Mouse (Mus musculus) embryonic stem cell, embryonic (primary cell): ENCODE data around the gene Nhsl1.

Source experiments
- CTCF ChIA-PET, 4 experiments: fragments of 300-600 bp in 2 of 4; fragments of 350-600 bp in 2 of 4; sonication (Branson Sonifier 250); formaldehyde crosslinking; loops; one replicate each; lab custom pipeline; 2022; ENCODE audit warnings: inconsistent platforms in 2 of 4; lab: Charles Lee
- POLR2A ChIA-PET, 4 experiments: fragments of 300-600 bp in 2 of 4; fragments of 350-600 bp in 2 of 4; sonication (Branson Sonifier 250); formaldehyde crosslinking; loops; one replicate each; lab custom pipeline; 2022; ENCODE audit warnings: antibody characterized with exemption in 4 of 4, inconsistent platforms in 1 of 4; lab: Charles Lee

Gene Nhsl1

DNA sequence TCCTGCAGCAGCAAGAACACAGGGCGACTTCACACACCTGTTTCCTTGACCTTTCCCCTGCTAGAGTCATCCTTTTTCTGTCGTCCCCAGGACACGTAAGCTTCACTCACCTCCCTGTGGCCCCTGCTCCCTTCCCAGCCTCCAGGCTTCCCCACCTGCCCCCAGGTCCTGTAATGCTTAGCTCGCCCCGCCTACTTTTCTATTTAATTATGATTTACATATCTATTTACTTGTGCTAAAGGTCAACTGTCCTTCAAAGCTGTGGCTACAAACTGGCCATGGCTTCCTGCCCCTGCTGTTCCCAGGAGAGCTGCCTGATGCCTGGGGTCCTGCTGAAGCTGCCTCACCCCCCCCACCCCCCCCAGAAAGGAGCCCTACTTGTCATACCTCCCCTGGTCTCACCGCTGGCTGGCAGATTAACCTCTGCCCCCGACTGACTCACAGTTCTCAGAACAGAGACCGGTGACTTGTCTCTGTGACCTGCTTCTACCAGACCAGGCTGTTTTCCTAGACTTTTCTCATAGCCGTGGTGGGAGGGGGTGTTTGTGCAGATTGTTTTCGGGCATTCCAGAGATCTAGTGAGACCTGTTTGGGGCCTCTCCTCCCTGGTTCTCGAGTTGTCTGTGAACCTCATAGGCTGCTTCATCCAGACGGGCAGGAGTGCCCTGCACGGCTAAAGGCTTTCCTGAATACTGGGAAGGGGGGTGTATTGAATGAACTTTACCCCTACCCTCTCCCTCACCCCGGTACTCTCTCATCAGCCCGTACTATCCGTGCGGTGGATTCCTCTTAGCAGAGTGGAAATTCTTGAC is 51.9 kb downstream of the Nhsl1 start:
- ChIA-PET POLR2A (interaction anchor here in 3 of 4 experiments (0.5 to 3.1 kb wide), 18 partner anchors 7 to 581 kb away, joined by 3 to 15 read pairs (median 4); partner anchors contain the start of gene Nhsl1 (in 1 of the 3)), CTCF (interaction anchor here in 1 of 4 experiments (0.7 to 1.5 kb wide), 2 partner anchors 18 kb away, joined by 3 to 6 read pairs; no protein-coding TSS in a partner anchor)

DNA sequence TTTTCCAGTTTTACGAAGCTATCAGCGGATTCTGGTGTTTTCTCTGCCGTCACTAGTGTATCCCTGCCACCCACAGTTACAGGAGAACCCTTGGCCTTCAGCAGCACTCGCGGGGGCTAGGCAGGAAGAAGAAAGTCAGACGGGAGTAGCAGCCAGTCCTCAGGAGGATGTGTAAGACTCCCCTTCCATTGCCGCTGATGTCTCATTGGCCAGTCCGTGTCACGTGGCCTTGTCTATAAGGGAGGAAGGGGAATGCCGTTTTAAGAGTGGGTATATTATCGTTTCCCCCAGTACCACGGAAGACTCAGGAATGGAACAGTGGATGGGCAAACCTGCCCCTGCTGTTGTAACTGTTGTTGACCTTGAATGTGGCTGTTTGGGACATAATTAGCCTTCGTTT is 53.1 kb downstream of the Nhsl1 start:
- ChIA-PET POLR2A (interaction anchor here in 3 of 4 experiments (0.7 to 3.1 kb wide), 9 partner anchors 8 to 155 kb away, joined by 3 to 15 read pairs (median 3); partner anchors contain the start of gene Nhsl1 (in 1 of the 3)), CTCF (interaction anchor here in 2 of 4 experiments (0.7 to 1.7 kb wide), 3 partner anchors 9 to 777 kb away, joined by 3 to 4 read pairs (median 4); no protein-coding TSS in a partner anchor)

DNA sequence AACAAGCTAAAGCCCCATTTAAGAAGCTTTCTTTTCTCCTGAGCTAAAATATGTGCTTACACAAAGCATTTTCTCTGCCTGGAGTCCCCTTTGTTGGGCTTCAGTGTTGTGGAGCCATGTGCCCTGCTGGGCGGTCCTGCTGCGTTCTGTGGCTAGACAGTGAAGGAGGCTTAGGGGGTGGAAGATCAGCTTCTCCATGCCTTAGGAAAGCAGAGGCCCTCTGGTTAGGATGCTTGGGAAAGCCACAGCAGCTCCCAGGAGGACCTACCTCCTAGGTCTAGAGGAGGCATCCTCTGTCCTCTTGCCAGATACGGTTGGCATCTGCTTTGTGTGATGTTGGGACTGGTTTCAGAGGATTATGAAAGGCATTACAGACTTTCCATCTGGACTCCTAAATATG is 56.5 kb downstream of the Nhsl1 start:
- ChIA-PET POLR2A (interaction anchor here in 2 of 4 experiments (0.6 to 1.6 kb wide), 5 partner anchors 8 to 57 kb away, joined by 3 to 5 read pairs (median 4); no protein-coding TSS in a partner anchor), CTCF (interaction anchor here in 1 of 4 experiments (0.6 kb wide), 1 partner anchor 87 kb away, joined by 4 read pairs; no protein-coding TSS in a partner anchor)

DNA sequence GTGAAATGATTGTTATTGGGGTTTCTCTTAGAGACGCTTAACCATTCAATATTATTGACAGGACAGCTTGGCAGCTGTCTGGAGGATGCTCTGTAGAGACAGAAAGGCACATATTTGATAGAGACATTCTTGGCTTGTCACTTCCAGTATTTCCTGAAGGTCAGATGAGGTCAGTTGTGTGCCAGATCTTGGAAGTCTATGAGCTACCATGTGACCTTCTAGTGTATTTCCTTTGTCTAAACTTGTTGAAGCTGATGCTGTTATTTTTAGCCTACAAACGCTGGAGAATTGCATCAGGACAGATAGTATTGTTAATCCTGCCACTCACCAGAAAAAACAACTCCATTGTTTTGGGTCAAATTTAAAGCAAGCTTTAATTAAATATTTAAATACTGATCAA is 66.0 kb downstream of the Nhsl1 start:
- ChIA-PET POLR2A (interaction anchor here in 2 of 4 experiments (0.6 to 1.4 kb wide), 3 partner anchors 8 to 1879 kb away, joined by 3 to 4 read pairs (median 3); no protein-coding TSS in a partner anchor), CTCF (no interaction called here)

DNA sequence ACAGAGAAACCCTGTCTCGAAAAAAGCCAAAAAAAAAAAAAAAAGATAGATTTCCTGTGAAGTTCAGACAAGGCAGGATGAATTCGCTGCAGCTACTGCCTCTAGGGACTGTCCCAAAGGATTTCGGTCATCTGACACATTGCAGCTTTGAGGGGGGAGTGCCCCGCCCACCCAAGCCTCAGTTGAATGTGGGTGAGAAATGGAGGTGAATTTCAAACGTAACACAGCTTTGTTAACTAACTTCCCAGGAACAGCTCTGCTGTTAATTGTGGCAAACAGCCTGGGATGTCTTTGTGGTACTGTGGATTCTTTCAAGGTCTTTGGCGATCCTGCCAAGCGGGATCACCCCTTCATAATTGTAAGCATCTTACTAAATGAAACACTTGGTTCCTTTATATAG is 67.4 kb downstream of the Nhsl1 start:
- ChIA-PET POLR2A (interaction anchor here in 2 of 4 experiments (1.0 kb wide), 2 partner anchors 14 to 16 kb away, joined by 3 read pairs; no protein-coding TSS in a partner anchor), CTCF (interaction anchor here in 1 of 4 experiments (0.6 kb wide), 1 partner anchor 14 kb away, joined by 5 read pairs; no protein-coding TSS in a partner anchor)

DNA sequence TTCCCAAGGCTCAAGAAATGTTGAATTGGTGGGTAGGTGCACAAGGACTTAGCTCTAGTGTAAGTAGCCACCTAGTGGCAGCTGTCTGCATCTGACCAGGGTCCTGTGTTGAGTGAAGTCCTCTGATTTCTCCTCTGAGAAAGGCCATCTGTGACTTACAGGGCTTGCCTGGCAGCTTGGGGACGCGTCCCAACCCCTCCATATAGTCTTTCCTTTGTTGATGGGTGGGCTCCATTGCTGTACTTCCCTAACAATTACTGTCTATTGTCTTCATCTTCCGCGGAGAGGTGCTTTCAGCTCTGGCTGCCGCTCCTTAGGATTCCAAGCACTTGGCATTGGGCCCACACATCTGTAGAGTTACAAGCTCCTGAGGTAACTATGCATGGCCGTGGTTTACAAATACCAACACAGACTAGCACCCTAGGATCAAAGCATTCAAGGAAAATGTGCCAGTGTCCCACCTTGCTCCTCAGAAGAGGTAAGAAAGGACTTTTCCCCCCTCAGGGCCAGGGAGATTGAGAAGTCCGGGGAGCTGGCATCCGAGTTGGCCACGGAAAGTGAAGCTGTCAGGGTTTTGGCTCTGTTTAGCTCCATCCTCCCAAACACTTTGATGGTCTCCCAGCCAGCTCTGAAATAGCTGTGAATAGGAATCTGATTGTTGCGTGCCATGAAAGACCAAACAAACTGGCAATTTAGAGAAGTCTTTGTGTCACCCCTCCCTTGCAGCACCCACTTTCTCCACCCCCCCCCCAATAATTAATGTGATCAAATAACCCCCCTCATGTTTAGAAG is 70.2 kb downstream of the Nhsl1 start:
- ChIA-PET POLR2A (interaction anchor here in 3 of 4 experiments (0.6 to 1.9 kb wide), 23 partner anchors 10 to 171 kb away, joined by 3 to 8 read pairs (median 3); no protein-coding TSS in a partner anchor), CTCF (interaction anchor here (0.6 to 5.6 kb wide), 46 partner anchors 9 to 1240 kb away, joined by 3 to 30 read pairs (median 4); partner anchors contain the start of genes Nhsl1 (in 3 of the 4) and Hebp2 (in 1 of the 4))

DNA sequence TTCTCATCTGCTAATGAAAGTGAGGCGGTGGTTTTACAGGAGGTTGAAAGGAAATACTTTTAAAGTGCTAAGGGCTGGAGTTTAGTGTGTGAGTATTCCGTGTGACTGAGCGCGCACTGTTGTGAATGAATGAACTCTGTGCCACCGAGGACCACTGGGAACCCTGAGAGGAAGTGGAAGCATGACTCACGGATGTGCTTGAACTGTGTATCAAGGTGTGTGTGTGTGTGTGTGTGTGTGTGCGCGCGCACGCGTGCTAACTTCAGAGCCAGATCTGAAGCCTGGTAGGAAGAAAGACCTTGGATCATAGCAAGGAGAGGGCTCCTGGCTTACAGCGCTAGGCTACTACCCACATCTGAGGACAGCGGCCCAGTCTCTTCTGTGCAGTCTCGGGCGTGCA is 71.2 kb downstream of the Nhsl1 start:
- ChIA-PET POLR2A (interaction anchor here in 3 of 4 experiments (0.6 to 1.8 kb wide), 7 partner anchors 17 to 667 kb away, joined by 3 to 6 read pairs (median 3); no protein-coding TSS in a partner anchor), CTCF (interaction anchor here in 2 of 4 experiments (0.6 to 5.6 kb wide), 7 partner anchors 8 to 153 kb away, joined by 3 to 30 read pairs (median 5); no protein-coding TSS in a partner anchor)

DNA sequence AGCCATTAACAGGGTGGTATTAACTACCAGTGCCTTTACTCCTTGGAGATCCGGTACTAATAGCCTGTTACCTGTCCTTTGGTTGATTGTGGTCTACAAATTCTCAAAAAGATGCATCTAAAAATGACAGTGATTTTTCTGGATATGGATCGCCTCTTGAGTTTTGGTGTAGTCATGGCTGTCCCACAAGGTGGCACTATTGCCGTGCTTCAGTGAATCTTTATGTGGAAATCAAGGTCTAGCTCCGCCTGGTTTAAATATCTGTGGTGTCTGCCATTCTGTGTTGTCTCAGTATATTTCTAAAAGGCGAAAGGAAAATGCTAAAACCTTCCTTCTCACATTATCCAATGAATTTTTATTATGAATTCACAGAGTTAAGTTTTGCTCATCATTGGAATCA is 72.8 kb downstream of the Nhsl1 start:
- CTCF ChIA-PET = interaction anchor here in 3 of 4 experiments (0.6 to 5.6 kb wide), 23 partner anchors 16 to 521 kb away, joined by 3 to 30 read pairs (median 3); partner anchors contain the start of genes Hebp2 (in 1 of the 3) and Nhsl1 (in 1 of the 3)
- POLR2A ChIA-PET = interaction anchor here in 2 of 4 experiments (0.6 to 1.5 kb wide), 5 partner anchors 9 to 55 kb away, joined by 3 to 4 read pairs (median 3); no protein-coding TSS in a partner anchor

DNA sequence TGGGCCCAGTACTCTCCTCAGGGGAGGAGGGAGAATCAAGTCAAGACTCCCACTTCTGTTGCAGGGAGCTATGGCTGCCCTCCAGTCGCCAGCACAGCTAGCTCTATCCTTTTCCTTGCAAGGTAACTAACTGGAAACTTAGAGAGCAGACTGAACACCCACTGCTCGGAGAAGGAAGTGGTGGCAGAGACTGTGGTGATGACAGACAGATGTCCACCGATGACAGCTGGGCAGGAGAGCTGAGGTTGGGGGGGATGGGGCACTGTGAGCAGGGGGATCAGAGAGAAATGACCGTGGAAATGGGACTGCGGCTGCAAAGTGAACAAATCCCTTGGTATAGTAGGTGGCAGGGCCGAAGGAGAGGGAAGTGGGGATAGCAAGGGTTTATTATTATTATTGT is 73.5 kb downstream of the Nhsl1 start:
- CTCF ChIA-PET = interaction anchor here in 3 of 4 experiments (0.6 to 5.6 kb wide), 24 partner anchors 15 to 522 kb away, joined by 3 to 30 read pairs (median 4); partner anchors contain the start of genes Hebp2 (in 1 of the 3) and Nhsl1 (in 1 of the 3)
- POLR2A ChIA-PET = interaction anchor here in 3 of 4 experiments (0.6 to 1.5 kb wide), 7 partner anchors 8 to 977 kb away, joined by 3 to 10 read pairs (median 3); no protein-coding TSS in a partner anchor

DNA sequence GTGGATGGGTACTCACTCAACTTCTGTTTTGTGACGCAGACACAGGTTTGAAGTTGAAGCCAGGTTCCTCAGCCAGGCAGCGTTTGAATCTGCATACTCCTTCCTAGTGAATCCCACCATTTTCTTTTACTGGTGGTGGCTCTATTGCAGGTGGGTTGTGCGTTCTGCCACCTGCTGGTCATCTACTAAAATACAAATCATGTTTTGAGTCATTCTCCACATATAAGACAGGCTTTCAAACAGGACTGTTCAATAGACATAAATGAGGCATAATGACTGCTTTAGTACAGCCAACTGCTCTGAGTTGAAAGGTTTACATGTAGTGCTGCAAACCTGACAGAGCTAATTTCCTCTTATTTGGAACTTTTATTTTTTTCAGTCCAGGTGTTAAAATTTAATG is 75.0 kb downstream of the Nhsl1 start:
- CTCF ChIA-PET = interaction anchor here (0.5 to 5.6 kb wide), 14 partner anchors 14 to 661 kb away, joined by 3 to 30 read pairs (median 3); no protein-coding TSS in a partner anchor
- POLR2A ChIA-PET = interaction anchor here in 3 of 4 experiments (0.5 to 1.2 kb wide), 6 partner anchors 10 to 194 kb away, joined by 3 to 10 read pairs (median 4); no protein-coding TSS in a partner anchor

DNA sequence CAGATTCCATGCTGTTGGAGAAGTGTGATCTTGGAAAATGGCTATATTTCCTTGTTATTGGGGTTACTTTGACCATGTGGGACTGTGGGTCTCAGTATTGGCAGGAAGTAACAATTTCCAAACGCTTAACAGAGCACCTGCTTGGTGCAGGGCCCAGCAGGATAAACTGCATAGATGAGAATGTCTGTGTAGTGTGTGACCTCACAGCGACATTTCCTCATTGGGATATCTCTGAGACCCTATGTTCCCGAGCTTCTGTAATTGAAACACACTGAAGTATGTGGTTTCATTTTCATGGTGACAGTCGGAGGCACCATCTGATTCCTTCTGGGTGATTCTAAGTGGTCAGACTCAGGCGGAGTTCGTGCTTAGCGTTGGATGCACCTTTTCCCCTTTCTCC is 75.5 kb downstream of the Nhsl1 start:
- POLR2A ChIA-PET = interaction anchor here in 1 of 4 experiments (0.7 to 1.4 kb wide), 3 partner anchors 14 to 111 kb away, joined by 3 to 4 read pairs (median 4); no protein-coding TSS in a partner anchor
- CTCF ChIA-PET = interaction anchor here in 1 of 4 experiments (0.6 kb wide), 1 partner anchor 76 kb away, joined by 3 read pairs; no protein-coding TSS in a partner anchor

DNA sequence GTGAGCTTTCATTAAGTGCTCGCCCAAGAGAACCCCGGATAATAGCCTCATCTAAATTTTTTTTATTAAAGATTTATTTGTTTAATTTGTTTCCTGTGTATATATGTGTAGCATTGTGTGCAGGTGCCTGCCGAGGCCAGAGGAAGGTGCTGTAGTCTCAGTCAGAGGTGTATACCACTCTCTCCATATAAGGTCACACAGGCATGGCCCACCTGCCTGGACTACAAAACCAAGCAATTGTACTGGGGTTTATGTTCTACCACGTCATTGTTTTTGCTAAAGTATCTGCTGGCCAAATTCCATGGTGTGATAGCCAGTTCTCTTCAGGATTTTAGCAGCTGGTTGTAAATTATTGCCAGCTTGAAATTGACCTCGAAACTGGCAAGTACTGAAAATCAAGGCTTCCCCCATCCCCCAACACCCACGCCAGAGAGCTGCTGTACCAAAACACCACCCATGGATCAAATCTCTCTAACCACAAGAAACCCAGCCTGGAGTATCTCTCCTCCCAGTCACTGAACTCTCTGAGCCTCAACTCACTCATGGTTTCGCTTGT is 81.4 kb downstream of the Nhsl1 start:
- ChIA-PET POLR2A (interaction anchor here in 3 of 4 experiments (0.5 to 5.3 kb wide), 7 partner anchors 8 to 23 kb away, joined by 3 to 36 read pairs (median 3); no protein-coding TSS in a partner anchor), CTCF (interaction anchor here in 3 of 4 experiments (0.7 to 2.2 kb wide), 5 partner anchors 11 to 127 kb away, joined by 3 to 8 read pairs (median 5); no protein-coding TSS in a partner anchor)

DNA sequence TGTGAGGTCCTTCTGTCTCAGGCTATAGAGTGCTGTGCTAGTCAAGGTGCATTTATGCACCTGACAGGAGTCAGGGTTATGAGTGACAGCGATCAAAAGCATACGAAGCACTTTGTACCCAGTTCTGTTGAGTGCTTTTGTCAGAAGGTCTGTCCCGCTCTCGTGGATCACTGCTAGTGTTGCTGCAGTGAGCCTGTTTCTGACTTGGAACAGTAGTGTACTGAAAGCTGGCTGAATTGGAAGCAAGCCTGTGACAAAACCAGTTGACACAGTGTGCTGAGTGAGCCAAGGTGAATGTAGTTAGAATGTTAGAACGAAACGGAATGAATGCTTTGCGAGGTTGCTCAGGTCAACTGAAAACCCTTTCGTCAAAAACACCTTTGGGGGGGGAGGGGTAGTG is 82.2 kb downstream of the Nhsl1 start:
- POLR2A ChIA-PET = interaction anchor here in 2 of 4 experiments (0.5 to 5.3 kb wide), 5 partner anchors 9 to 93 kb away, joined by 3 to 36 read pairs (median 4); no protein-coding TSS in a partner anchor
- CTCF ChIA-PET = interaction anchor here in 2 of 4 experiments (1.3 to 2.2 kb wide), 3 partner anchors 12 to 37 kb away, joined by 3 to 8 read pairs (median 6); no protein-coding TSS in a partner anchor

DNA sequence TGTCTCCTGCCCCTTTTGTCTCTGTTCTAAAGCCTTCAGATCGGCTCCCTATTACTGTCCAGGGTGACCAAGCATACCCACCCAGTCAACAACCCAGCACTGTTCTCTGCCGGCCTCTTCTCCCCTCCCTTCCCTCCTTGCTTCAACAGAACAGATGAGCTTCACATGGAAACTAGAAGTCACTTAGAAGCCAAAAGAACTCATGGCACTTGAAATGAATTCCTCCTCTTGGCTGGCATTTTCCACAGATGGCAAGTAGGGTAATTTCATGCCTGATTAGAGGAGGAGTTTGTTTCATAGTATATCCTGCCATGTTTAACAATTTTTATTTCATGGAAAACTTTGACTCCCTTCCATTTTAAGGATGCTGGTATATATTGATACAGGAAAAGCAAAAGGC is 85.2 kb downstream of the Nhsl1 start:
- CTCF ChIA-PET = interaction anchor here in 1 of 4 experiments (0.7 kb wide), 1 partner anchor 15 kb away, joined by 7 read pairs; no protein-coding TSS in a partner anchor
- POLR2A ChIA-PET = interaction anchor here in 1 of 4 experiments (0.5 to 1.3 kb wide), 2 partner anchors 10 to 85 kb away, joined by 3 read pairs; partner anchors contain the start of gene Nhsl1

DNA sequence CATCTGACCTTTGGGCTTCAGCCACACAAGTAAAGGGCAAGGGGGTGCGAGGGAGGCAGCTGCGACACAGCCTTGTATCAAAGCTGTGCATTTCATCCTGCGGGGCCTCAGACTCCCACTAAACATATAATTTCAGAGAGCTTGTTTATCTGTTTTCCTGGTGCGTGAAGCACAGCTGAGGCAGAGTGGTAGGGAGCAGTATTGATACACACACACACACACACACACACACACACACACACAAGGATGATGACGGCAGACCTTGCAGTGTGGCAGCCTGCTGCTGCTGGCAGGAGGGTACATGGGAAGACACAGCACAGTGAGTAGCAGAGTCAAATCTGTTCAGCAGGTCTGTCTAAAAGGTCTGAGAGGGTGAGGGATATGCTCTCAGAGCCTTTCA is 85.9 kb downstream of the Nhsl1 start:
- ChIA-PET CTCF (interaction anchor here in 1 of 4 experiments (0.7 kb wide), 1 partner anchor 16 kb away, joined by 7 read pairs; no protein-coding TSS in a partner anchor), POLR2A (no interaction called here)
